Mouse (Mus musculus) layer of hippocampus, postnatal 25 days (tissue): ENCODE data around the gene Sept1. TPM values are rescaled to one million over a fixed set of nuclear protein-coding genes. Genes with fewer than 3 reads are reported as not detected.

ENCODE experiments used
- DNase-seq, 2 experiments: peaks; one replicate each; pipeline ENCODE4 v3.0.0; 2022; ENCODE audit warnings: mixed read lengths in 2 of 2, low spot score in 1 of 2; ENCODE audit errors: extremely low spot score in 1 of 2
- total RNA-seq, 2 experiments: library from RNA; stranded (reverse); gene quantifications; 2 replicates each; pipeline ENCODE4 v1.2.3; 2021

Sept1 gene
- total RNA-seq = 1 to 10 TPM; 4.0 to 4.2 TPM

GRCm38 (mm10) chr7:127232622-127233367 is at the start of gene Sept1, which contains the start of gene Zfp553:
Gene Sept1, minus strand, starts transcription at chr7:127233130.
Gene Zfp553, plus strand, starts transcription at chr7:127233061.
- DNase-seq = peak; percentile 68 to 81

GRCm38 (mm10) chr7:127282190-127282589 is 49.3 kb upstream of the Sept1 start:
- no peak for DNase-seq

- no peak for DNase-seq
Measured at GRCm38 (mm10) chr7:127281114-127281513, 48.2 kb upstream of the Sept1 start.

- DNase-seq = no peak
Measured at GRCm38 (mm10) chr7:127280092-127280491, 47.2 kb upstream of the Sept1 start.

GRCm38 (mm10) chr7:127278311-127278710 is 45.4 kb upstream of the Sept1 start:
- DNase-seq = no peak

- no peak for DNase-seq
Measured at GRCm38 (mm10) chr7:127276519-127276961, 43.6 kb upstream of the Sept1 start.

- peak; percentile 94 to 97 for DNase-seq
Measured at GRCm38 (mm10) chr7:127273925-127274789, 41.2 kb upstream of the Sept1 start, which contains the start of gene Sephs2. Gene Sephs2, minus strand, starts transcription at chr7:127274055.

- DNase-seq = peak in 1 of 2 experiments; percentile 23
Measured at GRCm38 (mm10) chr7:127273118-127273923, 40.4 kb upstream of the Sept1 start.

- DNase-seq = no peak
Measured at GRCm38 (mm10) chr7:127272566-127272965, 39.6 kb upstream of the Sept1 start.

GRCm38 (mm10) chr7:127271093-127271492 is 38.2 kb upstream of the Sept1 start:
- DNase-seq = no peak

GRCm38 (mm10) chr7:127270666-127271065 is 37.7 kb upstream of the Sept1 start:
- DNase-seq = no peak

- DNase-seq = no peak
Measured at GRCm38 (mm10) chr7:127270256-127270655, 37.3 kb upstream of the Sept1 start.

- DNase-seq = no peak
Measured at GRCm38 (mm10) chr7:127263526-127263925, 30.6 kb upstream of the Sept1 start.

- no peak for DNase-seq
Measured at GRCm38 (mm10) chr7:127262218-127262961, 29.5 kb upstream of the Sept1 start.

- DNase-seq = peak; percentile 85 to 88
Measured at GRCm38 (mm10) chr7:127260309-127261111, 27.6 kb upstream of the Sept1 start, which contains the start of gene Dctpp1. Gene Dctpp1, minus strand, starts transcription at chr7:127260709.

- no peak for DNase-seq
Measured at GRCm38 (mm10) chr7:127259186-127259905, 26.4 kb upstream of the Sept1 start.

GRCm38 (mm10) chr7:127256518-127256917 is 23.6 kb upstream of the Sept1 start:
- DNase-seq = no peak

GRCm38 (mm10) chr7:127255965-127256364 is 23.0 kb upstream of the Sept1 start:
- no peak for DNase-seq
